Mouse (Mus musculus) frontal cortex, postnatal 14 days (tissue): Measurements from ENCODE around the gene Mast2.

Source experiments
- DNase-seq, 2 experiments: peaks; one replicate each; pipeline ENCODE4 v3.0.0; 2022; ENCODE audit warnings: low spot score in 2 of 2

Gene Mast2

DNA sequence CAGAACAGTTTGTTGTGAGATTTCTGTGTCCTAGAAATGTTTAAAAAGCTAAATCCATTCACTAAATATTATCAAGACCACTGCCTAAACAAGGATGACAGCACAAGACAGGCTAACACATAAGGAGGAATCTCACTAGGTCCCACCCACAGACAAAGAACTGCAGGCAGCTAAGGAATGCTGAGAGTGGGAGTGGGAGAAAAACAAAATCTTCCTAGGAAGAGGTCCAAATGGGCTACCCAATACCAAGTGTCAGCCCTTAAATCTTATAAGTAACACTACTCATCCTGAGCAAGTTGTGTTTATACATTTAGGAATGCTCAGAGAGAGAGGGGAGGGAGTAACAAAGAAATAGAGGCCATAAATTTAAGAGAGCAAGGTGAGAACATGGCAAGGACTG is 52.6 kb downstream of the Mast2 start:
- no peak for DNase-seq

DNA sequence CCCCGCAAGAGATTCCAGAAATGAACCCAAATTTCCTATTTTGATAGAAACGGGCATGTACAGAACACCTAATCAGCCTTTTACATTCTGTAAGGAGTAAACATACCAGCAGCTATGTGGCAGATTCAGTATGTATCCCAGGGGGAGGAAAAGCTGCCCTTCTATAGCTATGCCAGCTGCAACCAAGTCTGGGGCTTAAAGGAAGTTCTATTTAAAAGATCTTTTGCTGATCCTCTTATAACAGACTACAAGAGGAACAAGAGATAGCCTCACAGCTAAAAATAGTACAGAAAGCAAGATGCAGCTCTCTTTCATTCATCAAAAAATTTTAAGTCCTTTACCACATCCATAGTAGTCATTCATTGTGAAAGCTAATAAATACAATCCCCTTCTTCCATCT is 57.3 kb downstream of the Mast2 start:
- no peak for DNase-seq

DNA sequence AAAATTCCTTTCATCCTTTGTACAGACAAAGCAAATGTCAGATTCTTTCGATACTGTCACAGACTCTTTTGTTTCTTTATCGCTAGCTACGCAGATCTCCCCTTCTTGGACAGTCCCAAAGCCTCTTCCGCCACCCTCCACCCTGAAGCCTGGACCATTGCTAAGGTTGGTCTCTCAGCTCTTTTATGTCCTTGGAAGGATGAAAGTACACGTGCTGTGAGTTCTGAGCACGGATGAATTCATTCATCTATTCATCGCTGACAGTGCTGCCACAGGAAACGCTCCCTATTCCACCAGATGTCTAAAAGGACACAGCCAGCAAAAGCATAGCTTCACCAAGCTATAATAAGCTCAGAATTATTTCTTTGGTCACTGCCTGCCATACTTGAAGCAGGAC is 58.0 kb downstream of the Mast2 start:
- peak in 1 of 2 experiments; percentile 14 for DNase-seq

DNA sequence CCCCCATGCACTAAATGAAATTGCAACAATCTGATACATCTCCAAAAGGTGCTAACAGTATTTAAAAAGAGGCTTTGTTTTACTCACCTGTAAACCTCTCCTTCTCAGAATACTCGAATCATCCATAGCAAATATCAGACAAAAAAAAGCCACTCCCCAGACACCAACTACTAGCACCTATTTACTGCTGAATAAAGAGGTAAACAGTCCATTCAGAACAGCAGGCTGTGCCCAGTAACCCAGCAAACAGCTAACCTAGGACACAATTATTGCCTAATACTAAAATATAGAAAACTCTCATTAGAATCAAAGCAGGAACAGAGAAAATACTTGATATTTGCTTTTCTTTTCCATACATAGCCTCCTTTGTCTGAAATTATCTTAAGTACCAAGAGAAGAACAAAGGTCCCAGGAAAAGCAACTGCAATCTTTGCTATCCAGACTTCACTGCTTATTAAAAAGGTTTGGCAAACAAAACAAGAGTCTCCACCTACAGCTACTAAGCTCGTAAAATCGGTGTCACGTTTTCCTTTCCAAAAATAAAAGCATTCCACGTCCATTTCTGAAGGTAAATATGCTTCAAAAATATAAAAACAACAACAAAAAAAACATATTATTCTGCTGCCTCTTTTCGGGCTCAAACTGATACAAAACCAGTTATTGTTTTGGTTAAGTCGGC is 58.6 kb downstream of the Mast2 start:
- DNase-seq = no peak

DNA sequence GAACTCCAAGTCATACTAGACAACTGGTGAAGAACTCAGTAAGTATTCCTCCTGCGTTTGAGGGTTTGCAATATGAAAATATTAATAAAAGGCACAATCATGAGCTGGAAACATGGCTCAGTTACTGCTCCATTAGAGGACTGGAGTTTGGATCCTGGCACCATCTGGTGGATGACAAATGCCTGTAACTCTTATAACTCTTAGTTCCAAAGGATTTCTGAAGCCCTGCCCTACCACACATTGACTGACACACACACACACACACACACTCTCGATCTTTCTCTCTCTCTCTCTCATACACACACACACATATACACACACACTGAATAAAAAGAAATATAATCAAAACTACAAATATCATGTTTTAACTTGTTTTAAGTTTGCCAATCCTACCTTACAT is 60.1 kb downstream of the Mast2 start:
- DNase-seq = no peak

DNA sequence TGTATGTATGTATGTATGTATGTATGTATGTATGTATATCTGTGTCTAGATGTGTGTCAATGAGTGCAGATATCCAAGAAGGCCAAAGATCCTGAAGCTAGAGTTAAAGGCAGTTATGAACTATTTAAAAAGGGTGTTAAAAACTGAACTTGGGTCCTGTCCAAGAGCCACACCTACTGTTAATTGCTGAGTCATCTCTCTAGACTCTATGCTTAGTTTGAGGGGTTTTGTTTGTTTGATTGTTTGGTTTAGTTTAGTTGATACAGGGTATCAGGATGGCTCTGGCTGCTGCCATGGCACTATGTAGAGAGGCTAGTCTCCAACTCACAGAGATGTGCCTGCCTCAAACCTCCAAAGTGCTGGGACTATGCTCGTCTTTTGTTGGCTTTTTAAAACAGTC is 61.3 kb downstream of the Mast2 start:
- no peak for DNase-seq

DNA sequence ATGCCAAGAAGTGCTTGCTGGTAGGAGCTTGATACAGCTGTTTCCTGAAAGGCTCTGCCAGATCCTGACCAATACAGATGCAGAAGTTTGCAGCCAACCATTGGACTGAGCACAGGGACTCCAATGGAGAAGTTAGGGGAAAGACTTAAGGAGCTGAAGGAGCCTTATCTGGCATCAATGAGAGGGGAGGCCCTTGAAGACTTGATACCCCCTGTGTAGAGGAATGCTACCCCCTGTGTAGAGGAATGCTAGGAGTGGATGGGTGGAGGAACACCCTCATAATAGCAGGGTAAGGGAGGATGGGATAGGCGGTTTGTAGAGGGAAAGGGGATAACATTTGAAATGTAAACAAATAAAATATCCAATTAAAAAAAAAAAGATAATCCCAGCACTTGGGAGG is 65.9 kb downstream of the Mast2 start:
- no peak for DNase-seq

DNA sequence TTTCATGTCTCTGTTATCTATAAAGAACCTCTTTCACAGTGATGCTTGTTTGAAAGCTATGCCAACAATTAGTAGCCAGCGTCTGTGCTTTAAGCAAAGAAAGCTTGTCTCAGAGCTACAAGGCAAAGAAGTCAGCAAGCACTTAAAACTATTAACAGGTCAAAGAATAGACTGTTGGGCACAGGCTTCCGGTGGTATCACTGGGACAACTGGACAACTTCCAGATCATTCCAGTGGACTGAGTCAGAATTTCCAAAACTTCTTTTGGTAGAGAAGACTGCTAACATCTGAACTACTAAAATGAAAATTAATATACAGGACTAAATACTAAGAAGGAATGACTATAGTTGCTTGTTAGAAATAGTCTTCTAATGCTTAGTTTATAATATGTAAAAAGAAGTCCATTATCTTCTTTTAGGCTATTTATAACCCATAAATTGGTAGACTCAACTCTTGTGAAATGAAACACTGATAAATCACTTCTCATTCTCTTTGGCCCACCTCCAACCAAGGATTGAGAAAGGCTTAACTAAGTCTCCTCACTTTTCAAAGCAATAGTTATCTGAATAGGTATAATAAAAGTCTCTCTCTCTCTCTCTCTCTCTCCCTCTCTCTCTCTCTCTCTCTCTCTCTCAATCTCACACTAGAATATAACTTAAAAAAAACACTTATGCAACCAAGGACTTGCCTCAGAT is 85.9 kb downstream of the Mast2 start:
- DNase-seq = no peak

DNA sequence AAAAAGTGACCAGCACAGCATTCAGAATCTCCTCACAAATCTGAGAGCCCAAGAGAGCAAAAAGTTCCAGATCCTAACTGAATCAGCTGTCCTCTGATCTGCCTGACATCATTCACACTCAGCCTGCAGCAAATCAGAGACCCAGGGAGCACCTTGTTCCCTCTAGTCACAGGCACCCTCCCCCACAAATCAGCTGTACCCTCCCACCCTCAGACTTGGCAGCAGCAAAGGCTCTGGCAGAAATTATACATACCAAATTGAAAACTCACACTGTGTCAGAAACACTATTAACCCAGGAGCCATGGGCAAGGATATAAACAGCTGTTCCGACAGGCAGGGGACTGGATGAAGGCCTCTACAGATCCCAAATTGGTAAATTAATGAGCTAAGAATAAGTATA is 92.3 kb downstream of the Mast2 start:
- DNase-seq = peak; percentile 23 to 28

DNA sequence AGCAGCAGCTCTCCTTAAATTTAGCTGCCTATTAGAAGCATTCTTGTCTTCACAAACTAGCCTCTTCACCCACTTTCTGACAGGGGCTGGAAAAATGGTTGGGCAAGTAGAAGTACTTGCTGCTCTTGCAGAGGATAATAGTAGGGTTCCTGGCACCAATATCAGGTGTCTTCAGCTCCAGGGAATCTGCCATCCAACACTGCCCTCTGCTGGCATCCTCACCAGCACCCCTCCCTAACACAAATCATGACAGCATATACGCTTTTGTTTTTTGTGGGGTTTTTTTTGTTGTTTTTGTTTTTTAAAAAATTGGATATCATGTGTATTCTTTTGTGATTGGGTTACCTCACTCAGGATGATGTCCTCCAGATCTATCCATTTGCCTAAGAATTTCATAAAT is 105.9 kb downstream of the Mast2 start:
- no peak for DNase-seq

DNA sequence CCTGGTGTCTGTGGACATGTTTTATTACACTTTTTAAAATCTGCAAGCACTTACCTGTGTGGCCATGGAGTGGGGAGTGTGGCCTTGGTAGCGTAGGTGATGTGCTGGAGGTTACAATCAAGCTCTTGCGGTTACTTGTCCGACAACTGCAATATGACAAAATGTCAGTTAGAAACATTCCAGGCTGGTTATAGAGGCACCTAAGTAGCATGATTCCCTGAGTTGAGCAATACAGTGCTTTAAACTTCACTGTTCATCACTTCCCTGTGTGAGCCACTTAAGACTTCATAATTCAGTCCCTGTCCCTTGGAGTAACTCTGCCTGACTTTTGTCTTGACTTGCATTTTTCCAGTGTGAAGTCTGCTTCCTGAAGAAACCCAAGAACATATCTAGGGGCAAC is 111.1 kb downstream of the Mast2 start:
- no peak for DNase-seq

DNA sequence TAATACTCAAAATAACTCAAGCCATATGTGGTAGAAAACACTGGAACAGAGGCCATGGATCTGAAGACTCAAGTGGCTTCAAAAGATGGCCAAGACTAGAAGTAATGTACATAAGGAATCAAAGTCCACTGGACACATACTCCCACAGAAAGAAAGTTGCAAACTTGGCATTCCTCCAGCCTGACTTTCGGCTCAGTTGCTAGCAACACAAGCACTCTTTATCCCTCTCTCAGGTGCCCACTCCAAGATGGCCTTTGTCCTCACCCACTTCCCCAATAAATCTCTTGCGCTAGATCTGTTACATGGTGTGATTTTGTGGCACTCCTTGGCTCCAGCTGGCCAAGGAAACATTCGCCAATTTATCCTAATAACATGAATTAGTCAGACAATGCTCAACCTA is 111.5 kb downstream of the Mast2 start:
- DNase-seq = no peak

DNA sequence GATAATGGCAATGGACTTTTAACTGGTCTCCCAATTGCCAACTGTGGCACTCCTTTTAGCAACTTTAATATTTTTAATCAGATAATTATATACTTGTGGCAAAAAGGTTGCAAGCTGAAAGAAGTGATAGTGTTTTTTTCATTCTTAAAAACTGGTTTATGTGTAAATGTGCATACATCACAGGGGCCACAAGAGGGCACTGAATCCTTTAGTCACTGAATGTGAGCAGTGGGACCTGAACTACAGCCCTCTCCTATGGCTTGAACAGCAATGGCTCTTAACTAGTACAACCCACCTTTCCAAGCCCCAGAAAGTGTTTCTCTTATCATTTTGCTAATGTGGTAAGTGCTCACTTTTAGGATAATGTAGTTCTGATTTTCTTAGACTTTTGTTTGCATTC is 121.9 kb downstream of the Mast2 start:
- peak in 1 of 2 experiments; percentile 55 for DNase-seq

DNA sequence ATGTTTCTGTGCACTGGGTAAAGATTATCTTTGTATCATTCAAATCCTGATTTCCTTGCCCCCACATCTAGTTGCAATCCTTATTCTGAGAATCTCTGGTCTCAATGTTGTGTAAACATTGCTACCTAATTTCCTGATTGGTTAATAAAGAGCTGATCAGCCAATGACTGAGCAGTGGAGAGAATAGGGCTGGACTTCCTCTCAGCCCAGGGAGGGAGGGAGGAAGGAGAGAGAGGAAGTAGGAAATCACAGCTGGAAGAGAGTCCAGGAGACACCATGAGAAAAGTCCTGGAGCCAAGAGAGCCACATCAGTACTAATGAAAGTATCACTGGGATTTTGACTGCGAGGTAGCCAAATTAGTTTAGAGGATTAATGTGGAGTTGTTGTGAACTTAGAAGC is 127.7 kb downstream of the Mast2 start:
- no peak for DNase-seq

DNA sequence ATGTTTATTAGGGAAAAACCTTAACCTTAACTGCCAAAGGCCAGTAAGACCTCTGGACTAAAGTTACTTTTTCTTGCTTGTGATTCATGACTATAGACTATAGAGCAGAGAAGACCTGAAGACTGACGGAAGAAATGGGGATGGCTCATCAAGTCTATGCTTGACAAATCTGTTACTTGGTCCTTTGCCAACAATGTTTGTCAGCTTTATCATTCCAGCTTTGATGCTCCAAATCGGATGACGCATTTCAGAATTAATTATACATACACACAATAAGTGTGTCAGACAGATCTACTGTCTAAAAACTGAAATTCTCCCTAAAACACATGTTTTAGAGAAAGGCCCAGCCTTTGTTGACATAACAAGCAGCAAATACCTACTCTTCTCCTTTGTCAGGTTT is 134.7 kb downstream of the Mast2 start:
- no peak for DNase-seq

DNA sequence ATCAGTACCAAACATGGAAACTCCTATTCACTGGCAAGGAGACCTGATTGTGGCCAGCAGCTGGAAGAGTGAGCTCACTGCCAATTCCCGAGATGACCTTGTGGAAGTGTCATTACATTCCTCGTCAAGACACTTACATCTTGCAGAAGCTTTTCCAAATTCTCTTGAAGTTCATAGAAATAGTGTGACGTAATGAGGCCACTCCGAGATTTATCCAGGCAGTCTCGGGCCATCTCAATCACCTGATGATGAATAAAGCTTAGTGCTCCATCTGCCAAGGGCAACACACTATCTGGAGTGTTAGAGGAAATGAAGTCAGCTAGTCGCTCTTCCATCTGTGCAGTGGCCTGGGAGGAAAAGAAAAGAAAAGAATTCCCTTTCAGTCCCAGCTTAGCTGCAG is 141.9 kb downstream of the Mast2 start:
- no peak for DNase-seq

DNA sequence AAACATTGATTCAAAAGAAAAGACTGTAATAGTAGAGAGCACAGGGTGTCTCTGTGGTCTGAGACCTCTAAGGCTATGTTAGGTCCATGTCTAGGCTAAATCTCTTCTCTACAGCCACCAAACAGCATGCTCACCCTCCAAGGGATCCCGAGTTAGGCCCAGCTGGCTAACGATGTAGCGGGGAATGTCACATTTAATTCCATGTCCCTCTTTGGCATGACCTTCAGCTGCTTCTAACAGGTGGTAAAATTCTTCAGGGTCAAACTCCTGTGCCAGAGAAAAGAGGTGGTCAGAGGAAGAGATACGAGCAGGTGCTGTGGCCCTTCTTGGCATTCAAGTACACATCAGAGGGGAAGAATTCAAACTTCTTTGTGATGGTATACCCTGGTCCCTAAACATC is 146.4 kb downstream of the Mast2 start:
- no peak for DNase-seq

DNA sequence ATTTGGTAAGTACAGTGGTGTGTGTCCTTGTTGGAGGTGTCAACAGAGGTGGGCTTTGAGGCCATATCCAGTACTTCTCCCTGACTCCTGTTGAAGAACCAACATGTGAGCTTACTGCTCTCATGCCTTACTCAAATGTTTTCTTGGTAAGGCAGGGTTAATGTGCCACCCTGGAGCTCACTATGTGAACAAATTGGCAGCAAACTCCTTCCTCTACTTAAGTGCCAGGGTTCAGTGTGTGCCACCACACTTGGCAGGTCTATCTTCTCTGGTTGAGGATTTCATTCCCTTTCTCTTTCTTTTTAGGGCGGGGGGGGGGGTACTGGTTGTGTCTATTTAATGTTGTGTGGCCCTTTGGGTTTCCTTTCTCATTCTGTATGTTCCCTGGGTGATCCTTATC is 159.4 kb downstream of the Mast2 start:
- DNase-seq = no peak

DNA sequence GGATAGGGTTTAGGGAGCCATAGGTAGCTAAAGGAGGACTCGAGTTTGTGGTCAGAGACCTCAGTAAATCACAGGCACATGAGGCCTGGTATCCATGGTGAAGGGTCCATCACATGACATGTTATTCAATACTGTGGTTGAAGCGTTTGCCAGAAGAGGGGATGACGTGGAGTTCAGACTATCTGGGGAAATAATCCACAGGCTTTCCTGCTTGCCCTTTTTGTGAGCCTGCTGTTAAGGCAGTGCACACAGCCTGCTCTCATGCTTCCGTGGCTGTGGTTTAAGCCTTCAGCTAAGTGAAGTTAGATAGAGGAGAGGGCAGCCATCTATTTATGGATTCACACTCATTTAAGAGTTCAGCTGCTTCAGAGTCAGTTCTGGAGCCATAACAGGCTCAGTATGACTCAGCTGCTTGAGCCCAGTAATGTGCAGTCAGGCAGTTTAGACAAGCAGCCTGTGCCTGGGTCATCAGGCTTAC is 163.1 kb downstream of the Mast2 start:
- DNase-seq = no peak

DNA sequence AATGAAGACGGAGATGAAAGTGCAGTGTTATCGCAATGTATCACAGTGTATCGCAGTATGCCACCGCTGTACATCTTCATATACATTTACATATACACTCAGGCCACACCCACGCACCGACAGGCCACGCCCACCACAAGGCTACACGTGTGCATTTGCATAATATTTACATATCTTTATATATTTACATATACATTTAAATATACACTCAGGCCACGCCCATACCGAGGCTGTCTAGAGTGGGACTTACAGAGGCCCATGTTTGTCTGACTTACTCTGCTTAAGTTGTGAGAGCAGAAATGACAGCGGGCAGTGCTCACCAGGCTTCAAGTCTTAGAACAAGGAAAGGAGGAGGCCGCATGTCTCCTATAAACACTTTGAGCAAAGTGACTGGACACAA is 170.7 kb downstream of the Mast2 start:
- no peak for DNase-seq

DNA sequence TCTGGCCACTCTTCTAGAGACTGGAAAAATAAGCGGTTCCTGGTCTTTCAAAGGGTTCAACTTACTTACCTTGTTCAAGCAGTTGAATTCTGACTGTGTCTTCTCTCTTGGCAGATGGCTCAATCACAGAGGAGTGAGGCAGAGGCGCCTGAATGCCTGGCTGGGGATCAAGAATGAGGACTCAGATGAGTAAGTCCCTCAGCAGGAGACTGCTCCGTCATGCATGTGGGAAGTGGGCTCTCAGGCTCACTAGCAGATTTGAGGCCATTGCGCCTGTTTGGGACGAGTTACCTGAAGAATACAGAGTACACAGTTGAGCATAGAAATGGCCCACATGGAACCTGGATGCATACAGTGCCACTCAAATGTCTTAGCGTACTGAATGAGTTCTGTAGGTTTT is 172.4 kb downstream of the Mast2 start:
- DNase-seq = no peak

DNA sequence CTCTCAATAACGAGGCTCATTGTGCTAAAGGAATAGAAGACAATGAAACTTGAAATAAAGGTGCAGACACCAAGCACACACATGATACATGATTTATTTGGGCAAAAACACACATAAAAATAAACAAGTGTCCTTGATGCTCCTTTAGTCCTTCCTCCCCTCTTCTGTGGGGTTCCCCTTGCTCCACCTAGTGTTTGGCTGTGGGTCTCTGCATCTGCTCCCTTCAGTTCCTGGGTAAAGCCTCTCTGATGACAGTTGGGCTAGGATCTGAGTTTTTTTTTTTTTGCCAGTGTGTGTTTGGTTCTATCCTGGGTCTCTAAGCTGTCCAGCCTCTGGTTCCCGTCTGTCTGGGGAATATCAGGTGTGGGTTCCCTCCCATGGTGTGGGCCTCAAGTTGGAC is 181.8 kb downstream of the Mast2 start:
- no peak for DNase-seq

DNA sequence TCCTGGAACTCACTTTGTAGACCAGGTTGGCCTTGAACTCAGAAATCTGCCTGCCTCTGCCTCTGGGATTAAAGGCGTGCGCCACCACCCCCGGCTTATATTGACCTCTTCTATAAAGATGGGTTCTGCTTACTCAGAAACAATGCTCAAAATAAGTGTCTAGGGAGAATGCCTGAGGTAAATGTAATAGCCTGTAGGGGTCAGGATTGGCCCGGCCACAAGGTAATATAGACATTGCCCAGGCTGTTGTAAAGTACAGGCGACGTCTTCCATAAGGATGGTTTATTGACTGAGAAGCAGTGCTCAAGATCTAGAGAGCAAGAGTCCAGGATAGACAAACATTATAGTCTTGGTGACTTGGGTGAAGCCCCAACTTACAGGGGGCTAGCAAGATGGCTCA is 195.8 kb downstream of the Mast2 start:
- no peak for DNase-seq
